Mouse (Mus musculus) limb, embryonic 11.5 days (tissue): ENCODE data around the gene Tbccd1. TPM values are rescaled to one million over a fixed set of nuclear protein-coding genes. Genes with fewer than 3 reads are reported as not detected.
A peak's percentile ranks its signal among the peaks of the same experiment; 100 is the strongest.

Source experiments
- ATAC-seq: fragments of 200-750 bp; cut with Nextera tagmentation; 2 replicates; pipeline ENCODE4 v1.8.0; 2017; ENCODE audit warnings: low read depth; ENCODE audit not compliant: insufficient number of reproducible peaks, low FRiP score, low TSS enrichment
- DNase-seq: peaks from one replicate; pipeline ENCODE4 v3.0.0-alpha.2; 2015; ENCODE audit warnings: low spot score
- H3K27ac ChIP-seq: fragments of 300-500 bp; sonication (generic); replicated peaks from 2 replicates; pipeline ENCODE4 v1.5.1; 2014; ENCODE audit warnings: low read depth, mild to moderate bottlenecking, low read length
- H3K27me3 ChIP-seq: fragments of 300-500 bp; sonication (generic); 2 replicates; pipeline ENCODE4 v1.6.1; 2014; ENCODE audit warnings: mild to moderate bottlenecking, low read length, mixed read lengths; ENCODE audit not compliant: control insufficient read depth, insufficient read depth
- H3K36me3 ChIP-seq: fragments of 300-500 bp; sonication (generic); 2 replicates; pipeline ENCODE4 v1.6.1; 2014; ENCODE audit warnings: mild to moderate bottlenecking, low read length, moderate library complexity, mixed read lengths; ENCODE audit not compliant: control insufficient read depth, insufficient read depth
- H3K4me1 ChIP-seq: fragments of 300-500 bp; sonication (generic); 2 replicates; pipeline ENCODE4 v1.6.1; 2014; ENCODE audit warnings: low read length, mixed read lengths; ENCODE audit not compliant: control insufficient read depth, insufficient read depth
- H3K4me2 ChIP-seq: fragments of 300-500 bp; sonication (generic); 2 replicates; pipeline ENCODE4 v1.6.1; 2014; ENCODE audit warnings: low read depth, mild to moderate bottlenecking, moderate library complexity; ENCODE audit not compliant: severe bottlenecking
- H3K4me3 ChIP-seq: fragments of 300-500 bp; sonication (generic); 2 replicates; pipeline ENCODE4 v1.5.1; 2014; ENCODE audit warnings: low read depth, low read length
- H3K9ac ChIP-seq: fragments of 300-500 bp; sonication (generic); 2 replicates; pipeline ENCODE4 v1.6.1; 2014; ENCODE audit warnings: mild to moderate bottlenecking, low read length
- H3K9me3 ChIP-seq: fragments of 300-500 bp; sonication (generic); 2 replicates; pipeline ENCODE4 v1.6.1; 2016; ENCODE audit warnings: low read length; ENCODE audit not compliant: control insufficient read depth
- WGBS: fragments of 180-500 bp; shearing (Covaris S2); extraction: QIAGEN DNeasy Blood & Tissue Kit; methylation state at CpG from one replicate; pipeline ENCODE4 v1.1.7; 2014; 5-methylcytosine and 5-hydroxymethylcytosine counted together
- polyA plus RNA-seq: library from polyadenylated mRNA; unstranded; fragments of >200 nt; fragmentation: Nextera tagmentation; extraction: Ambion mirVana; gene quantifications from 2 replicates; pipeline ENCODE4 v1.2.1, GENCODE M21; 2014

The Tbccd1 gene
- polyA plus RNA-seq, 1 experiment from 2014 or later, result 39.9 TPM

DNA sequence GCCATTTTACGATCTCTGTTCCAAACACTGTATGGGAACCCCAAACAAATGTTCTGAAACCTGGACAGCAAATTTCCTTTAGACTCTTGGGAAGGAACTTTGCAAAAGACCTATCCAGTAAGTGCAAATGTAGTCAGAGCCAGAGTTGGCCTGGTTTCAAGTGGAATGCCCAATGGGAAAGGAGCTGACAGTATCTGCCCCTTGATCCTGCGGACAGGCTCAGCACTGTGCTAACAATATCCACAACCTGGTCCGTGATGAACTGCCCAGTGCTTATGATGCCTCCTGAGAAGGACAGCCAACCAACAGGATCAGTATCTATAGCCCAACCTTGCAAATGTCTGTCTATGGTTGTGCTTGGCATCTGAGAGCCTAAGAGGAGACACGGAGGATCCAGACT is 12.0 kb downstream of the Tbccd1 start:
- DNase-seq, result no peak
- 91% methylated on average over 4 of the region's 4 CpGs for WGBS

GRCm38 (mm10) chr16:22844834-22845233 is 12.6 kb downstream of the Tbccd1 start:
- peak; percentile 20 for DNase-seq
- no peak for ATAC-seq
- Histone ChIP-seq H3K4me2 (peak overlapping the region; percentile 85), H3K9me3 (no peaks in the 10 kb centered on the region), H3K4me1 (no peaks in the 10 kb centered on the region), H3K27ac (no peak overlapping the region), H3K27me3 (no peaks in the 10 kb centered on the region), H3K4me3 (peak overlapping the region; percentile 37; the same call in 1 of the 2 replicates), H3K9ac (peak overlapping the region; percentile 71), H3K36me3 (peaks cover 3% of the 10 kb centered on the region; the same call in 1 of the 2 replicates)
- WGBS, result 54% methylated on average over 5 of the region's 5 CpGs

More for the DNA sequence above, 12.0 kb downstream of the Tbccd1 start:
- H3K27me3 ChIP-seq, result no peaks in the 10 kb centered on the region
- no peak overlapping the region for H3K4me2 ChIP-seq
- no peaks in the 10 kb centered on the region for H3K9me3 ChIP-seq
- H3K4me3 ChIP-seq, result no peak overlapping the region
- no peak for ATAC-seq
- no peaks in the 10 kb centered on the region for H3K4me1 ChIP-seq
- H3K9ac ChIP-seq, result no peak overlapping the region
- H3K36me3 ChIP-seq, result peaks cover under 1% of the 10 kb centered on the region; the same call in 1 of the 2 replicates
- no peak overlapping the region for H3K27ac ChIP-seq

- Histone ChIP-seq H3K4me1 (no peaks in the 10 kb centered on the region), H3K4me2 (peak overlapping the region; percentile 85), H3K27ac (no peak overlapping the region), H3K27me3 (no peaks in the 10 kb centered on the region), H3K9me3 (no peaks in the 10 kb centered on the region), H3K36me3 (peaks cover 3% of the 10 kb centered on the region; the same call in 1 of the 2 replicates), H3K4me3 (peak overlapping the region; percentile 37), H3K9ac (peak overlapping the region; percentile 71)
- WGBS, result 5% methylated on average over 26 of the region's 26 CpGs
- ATAC-seq (peak; percentile 73), DNase-seq (peak; percentile 84)
Measured at GRCm38 (mm10) chr16:22844061-22844801, 13.2 kb downstream of the Tbccd1 start.

GRCm38 (mm10) chr16:22842871-22843270 is 14.6 kb downstream of the Tbccd1 start:
- Histone ChIP-seq H3K4me2 (no peak overlapping the region), H3K9me3 (no peaks in the 10 kb centered on the region), H3K36me3 (peaks cover 6% of the 10 kb centered on the region; the same call in 1 of the 2 replicates), H3K4me3 (no peak overlapping the region), H3K27me3 (no peaks in the 10 kb centered on the region), H3K27ac (no peak overlapping the region), H3K9ac (no peak overlapping the region), H3K4me1 (no peaks in the 10 kb centered on the region)
- ATAC-seq (no peak), DNase-seq (no peak)
- WGBS, result 92% methylated on average over 5 of the region's 5 CpGs

GRCm38 (mm10) chr16:22839146-22839857 is 18.2 kb downstream of the Tbccd1 start:
- H3K4me3 ChIP-seq, result no peak overlapping the region
- H3K36me3 ChIP-seq, result peaks cover 6% of the 10 kb centered on the region; the same call in 1 of the 2 replicates
- 92% methylated on average over 3 of the region's 3 CpGs for WGBS
- no peak overlapping the region for H3K27ac ChIP-seq
- no peaks in the 10 kb centered on the region for H3K9me3 ChIP-seq
- no peak for DNase-seq
- no peaks in the 10 kb centered on the region for H3K4me1 ChIP-seq
- ATAC-seq, result no peak
- H3K4me2 ChIP-seq, result no peak overlapping the region
- no peaks in the 10 kb centered on the region for H3K27me3 ChIP-seq
- H3K9ac ChIP-seq, result no peak overlapping the region

GRCm38 (mm10) chr16:22832932-22833525 is 24.4 kb downstream of the Tbccd1 start:
- Histone ChIP-seq H3K27ac (no peak overlapping the region), H3K36me3 (peaks cover 5% of the 10 kb centered on the region; the same call in 1 of the 2 replicates), H3K4me2 (no peak overlapping the region), H3K9me3 (no peaks in the 10 kb centered on the region), H3K9ac (no peak overlapping the region), H3K27me3 (no peaks in the 10 kb centered on the region), H3K4me1 (no peaks in the 10 kb centered on the region), H3K4me3 (no peak overlapping the region)
- 94% methylated on average over 3 of the region's 3 CpGs for WGBS
- DNase-seq, result no peak
- no peak for ATAC-seq

DNA sequence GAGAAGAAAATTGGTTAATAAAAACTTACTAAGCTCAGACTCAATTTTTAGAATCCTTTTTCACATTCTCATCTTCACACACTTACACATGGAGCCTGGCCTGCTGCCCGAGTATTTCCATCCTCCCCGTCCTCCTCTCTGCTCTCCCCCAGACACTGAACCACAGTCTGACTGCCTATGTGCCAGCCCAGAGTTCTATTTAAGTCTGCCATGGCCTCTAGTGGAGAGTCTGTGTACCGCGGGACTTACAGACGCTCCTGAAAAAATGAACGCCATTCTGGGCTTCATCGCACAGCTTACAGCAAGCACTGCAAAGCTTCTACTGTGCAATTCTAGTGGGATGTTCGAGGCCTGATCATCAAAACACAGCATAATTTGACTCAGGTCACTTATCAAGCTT is 36.7 kb downstream of the Tbccd1 start:
- H3K4me2 ChIP-seq, result no peak overlapping the region
- DNase-seq, result peak; percentile 24
- H3K4me1 ChIP-seq, result no peaks in the 10 kb centered on the region
- peaks cover 4% of the 10 kb centered on the region for H3K36me3 ChIP-seq
- no peak for ATAC-seq
- no peak overlapping the region for H3K9ac ChIP-seq
- WGBS, result 65% methylated on average over 8 of the region's 8 CpGs
- no peaks in the 10 kb centered on the region for H3K27me3 ChIP-seq
- no peaks in the 10 kb centered on the region for H3K9me3 ChIP-seq
- no peak overlapping the region for H3K27ac ChIP-seq
- no peak overlapping the region for H3K4me3 ChIP-seq

DNA sequence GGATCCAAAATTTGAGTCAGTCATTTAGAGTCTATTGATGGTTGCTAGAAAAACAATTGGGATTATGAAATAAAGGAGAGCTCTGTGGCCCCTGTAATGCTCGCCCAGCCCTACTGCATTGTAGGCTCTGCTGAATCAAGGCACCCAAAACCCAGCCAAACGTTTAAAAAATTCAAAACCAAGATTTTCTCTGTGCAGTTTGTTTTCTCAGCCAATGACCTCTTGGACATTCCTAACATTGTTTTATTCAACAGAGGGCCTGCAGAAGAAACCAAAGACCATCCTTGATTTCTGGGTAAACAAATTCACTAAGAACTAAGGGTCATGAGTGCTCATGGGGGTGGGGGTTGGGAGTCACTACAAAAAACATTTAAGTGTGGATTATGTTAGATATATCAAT is 46.0 kb downstream of the Tbccd1 start, which contains the start of gene Crygs:
Gene Crygs (minus strand): TSS at position 101 of the 400 bp plus-strand sequence.
- Histone ChIP-seq H3K9me3 (no peaks in the 10 kb centered on the region), H3K4me1 (no peaks in the 10 kb centered on the region), H3K27ac (no peak within 1 kb of the TSS), H3K27me3 (no peaks in the 10 kb centered on the region), H3K36me3 (no peaks in the 10 kb centered on the region), H3K4me3 (no peak within 1 kb of the TSS), H3K9ac (no peak within 1 kb of the TSS), H3K4me2 (no peak within 1 kb of the TSS)
- DNase-seq (no peak), ATAC-seq (no peak)
- WGBS, result 88% methylated on average over 2 of the region's 2 CpGs
